Mouse (Mus musculus) embryonic facial prominence, embryonic 11.5 days (tissue): ENCODE measurements at regions not wholly inside any gene's neighbourhood (a gene's known extent, or its start where the extent isn't known, plus 50 kb on each side); places are given as distances from the start of the nearest gene placed in this dataset.

ENCODE experiments used
- ATAC-seq: fragments of 200-750 bp; cut with Nextera tagmentation; replicated peaks from 2 replicates; pipeline ENCODE4 v1.8.0; 2017; ENCODE audit warnings: low read depth; ENCODE audit not compliant: insufficient number of reproducible peaks, low FRiP score, low TSS enrichment
- DNase-seq: peaks from one replicate; pipeline ENCODE4 v3.0.0-alpha.2; 2015; ENCODE audit warnings: low spot score
- H3K27ac ChIP-seq: fragments of 300-500 bp; sonication (generic); replicated peaks from 2 replicates; pipeline ENCODE4 v1.5.1; 2014; ENCODE audit warnings: mild to moderate bottlenecking, low read depth, low read length, control low read depth
- H3K27me3 ChIP-seq: fragments of 300-500 bp; sonication (generic); 2 replicates; pipeline ENCODE4 v1.6.1; 2014; ENCODE audit warnings: mild to moderate bottlenecking, low read length, moderate library complexity, mixed read lengths; ENCODE audit not compliant: control insufficient read depth, insufficient read depth
- H3K36me3 ChIP-seq: fragments of 300-500 bp; sonication (generic); replicated peaks from 2 replicates; pipeline ENCODE4 v1.6.1; 2014; ENCODE audit warnings: low read depth, mild to moderate bottlenecking, low read length, moderate library complexity, mixed read lengths; ENCODE audit not compliant: control insufficient read depth, insufficient read depth
- H3K4me1 ChIP-seq: fragments of 300-500 bp; sonication (generic); 2 replicates; pipeline ENCODE4 v1.6.1; 2014; ENCODE audit warnings: low read length, mixed read lengths; ENCODE audit not compliant: control insufficient read depth, insufficient read depth
- H3K4me2 ChIP-seq: fragments of 300-500 bp; sonication (generic); 2 replicates; pipeline ENCODE4 v1.6.1; 2014; ENCODE audit warnings: low read depth, mild to moderate bottlenecking, control low read depth, low read length, moderate library complexity
- H3K4me3 ChIP-seq: fragments of 300-500 bp; sonication (generic); 2 replicates; pipeline ENCODE4 v1.5.1; 2014; ENCODE audit warnings: low read depth, low read length, control low read depth
- H3K9ac ChIP-seq: fragments of 300-500 bp; sonication (generic); replicated peaks from 2 replicates; pipeline ENCODE4 v1.6.1; 2014; ENCODE audit warnings: mild to moderate bottlenecking, control low read depth, low read length
- H3K9me3 ChIP-seq: fragments of 300-500 bp; sonication (generic); replicated peaks from 2 replicates; pipeline ENCODE4 v1.6.1; 2016; ENCODE audit warnings: mild to moderate bottlenecking, low read length, inconsistent platforms, mixed read lengths; ENCODE audit not compliant: control insufficient read depth
- WGBS: fragments of 180-500 bp; shearing (Covaris S2); extraction: QIAGEN DNeasy Blood & Tissue Kit; methylation state at CpG from one replicate; pipeline ENCODE4 v1.1.7; 2014; 5-methylcytosine and 5-hydroxymethylcytosine counted together

- no peaks in the 10 kb centered on the region for H3K9me3 ChIP-seq
- no peak overlapping the region for H3K9ac ChIP-seq
- no peaks in the 10 kb centered on the region for H3K27me3 ChIP-seq
- no peak for DNase-seq
- H3K4me3 ChIP-seq: no peak overlapping the region
- H3K27ac ChIP-seq: no peak overlapping the region
- H3K4me2 ChIP-seq: no peak overlapping the region
- ATAC-seq: no peak
- 50% methylated on average over 4 of the region's 4 CpGs for WGBS
- H3K36me3 ChIP-seq: no peaks in the 10 kb centered on the region
- no peaks in the 10 kb centered on the region for H3K4me1 ChIP-seq
These were observed 188.6 kb downstream of the Cog6 start for GRCm38 (mm10) chr3:52828473-52828872.

DNA sequence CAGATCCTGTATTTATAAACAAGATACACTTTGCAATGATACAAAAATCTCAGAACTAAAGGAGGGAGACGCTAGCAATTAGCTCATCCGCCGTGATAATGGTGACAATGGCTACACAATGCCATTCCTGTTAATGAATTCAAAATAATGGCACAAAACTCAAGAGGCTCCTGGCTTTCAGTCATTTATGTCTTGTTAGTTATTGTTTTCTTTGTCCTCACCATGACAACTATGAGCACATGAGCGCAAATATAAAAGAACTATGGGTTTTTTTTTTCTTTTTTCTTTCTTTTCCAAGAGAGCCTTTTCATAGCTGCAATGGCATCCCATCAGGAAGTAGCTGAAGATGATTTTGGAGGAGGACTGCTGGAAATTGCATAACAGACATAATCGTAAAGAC is 194.2 kb downstream of the Cog6 start:
- no peak for DNase-seq
- WGBS: 82% methylated on average over 5 of the region's 5 CpGs

DNA sequence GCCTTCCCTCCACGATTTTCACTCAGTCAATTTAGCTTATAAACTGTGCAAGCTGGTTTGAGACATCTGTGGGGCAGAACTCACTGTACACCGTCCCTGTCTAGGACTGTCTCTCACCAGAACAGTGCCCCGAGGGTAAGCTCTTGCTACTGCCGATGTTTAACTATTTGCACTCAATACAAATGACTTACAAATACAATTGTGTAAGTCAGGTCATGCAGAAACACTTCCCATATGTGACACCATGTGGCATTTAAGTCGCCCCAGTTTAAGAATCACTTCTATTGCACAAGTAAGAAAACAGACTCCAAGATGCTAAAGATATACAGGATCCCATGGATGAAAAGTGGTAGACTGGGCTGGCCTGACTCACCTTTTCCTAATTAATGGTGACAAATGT is 195.6 kb downstream of the Cog6 start:
- no peak overlapping the region for H3K4me3 ChIP-seq
- no peak for DNase-seq
- no peak for ATAC-seq
- no peak overlapping the region for H3K27ac ChIP-seq
- no peak overlapping the region for H3K4me2 ChIP-seq
- no peaks in the 10 kb centered on the region for H3K9me3 ChIP-seq
- no peaks in the 10 kb centered on the region for H3K36me3 ChIP-seq
- 11% methylated on average over 5 of the region's 5 CpGs for WGBS
- no peaks in the 10 kb centered on the region for H3K27me3 ChIP-seq
- no peak overlapping the region for H3K9ac ChIP-seq
- no peaks in the 10 kb centered on the region for H3K4me1 ChIP-seq

More for the DNA sequence above, 194.2 kb downstream of the Cog6 start:
- Histone ChIP-seq H3K9ac (no peak overlapping the region), H3K4me3 (no peak overlapping the region), H3K27ac (no peak overlapping the region), H3K9me3 (no peaks in the 10 kb centered on the region), H3K4me2 (no peak overlapping the region), H3K27me3 (no peaks in the 10 kb centered on the region), H3K4me1 (no peaks in the 10 kb centered on the region), H3K36me3 (no peaks in the 10 kb centered on the region)
- no peak for ATAC-seq

DNA sequence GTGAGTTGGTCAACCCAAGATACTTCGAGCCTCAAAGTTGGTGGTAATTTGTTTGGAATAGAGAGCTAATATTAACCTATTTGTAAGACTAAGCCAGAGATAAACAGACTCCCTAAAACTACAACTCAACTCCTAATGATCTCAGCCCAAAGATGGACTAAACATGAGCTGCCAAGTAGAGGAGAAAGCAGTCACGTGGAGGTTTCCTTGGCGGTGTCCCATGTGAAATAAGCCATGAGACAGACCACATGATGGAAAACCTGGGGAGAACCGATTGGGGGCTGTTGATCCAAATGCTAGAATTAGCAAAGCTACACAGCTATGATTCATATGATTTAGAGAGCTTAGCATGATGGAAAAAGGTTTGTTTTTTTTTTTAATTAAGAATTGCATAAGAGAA is 198.6 kb downstream of the Cog6 start:
- Histone ChIP-seq H3K27ac (no peak overlapping the region), H3K4me3 (no peak overlapping the region), H3K9ac (no peak overlapping the region), H3K4me1 (no peaks in the 10 kb centered on the region), H3K4me2 (no peak overlapping the region), H3K9me3 (no peaks in the 10 kb centered on the region), H3K27me3 (no peaks in the 10 kb centered on the region), H3K36me3 (no peaks in the 10 kb centered on the region)
- ATAC-seq (no peak), DNase-seq (no peak)
- WGBS: 90% methylated on average over 4 of the region's 4 CpGs

DNA sequence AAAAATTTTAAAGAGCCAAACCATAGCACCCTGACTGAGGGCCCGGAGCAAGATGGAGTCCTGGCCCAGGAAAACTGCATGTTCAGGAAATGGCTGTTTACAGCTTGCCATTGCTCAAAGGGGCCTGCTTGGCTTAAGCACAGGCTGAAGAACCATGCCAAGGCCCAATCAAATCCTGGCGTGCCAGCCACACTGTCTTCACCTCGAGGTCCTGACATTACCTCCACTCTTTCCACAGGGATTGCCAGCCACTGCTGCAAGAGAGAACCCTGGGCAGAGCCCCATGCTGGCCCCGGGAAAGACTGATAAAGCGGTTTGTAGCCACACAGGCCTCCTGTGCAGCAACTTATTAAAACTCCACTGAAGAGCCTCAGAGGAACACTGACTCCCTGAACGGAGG is 199.6 kb downstream of the Cog6 start:
- no peak for DNase-seq
- Histone ChIP-seq H3K4me1 (no peaks in the 10 kb centered on the region), H3K4me2 (no peak overlapping the region), H3K4me3 (no peak overlapping the region), H3K9ac (no peak overlapping the region), H3K9me3 (no peaks in the 10 kb centered on the region), H3K27me3 (no peaks in the 10 kb centered on the region), H3K27ac (no peak overlapping the region), H3K36me3 (no peaks in the 10 kb centered on the region)
- 78% methylated on average over 6 of the region's 6 CpGs for WGBS
- ATAC-seq: no peak

DNA sequence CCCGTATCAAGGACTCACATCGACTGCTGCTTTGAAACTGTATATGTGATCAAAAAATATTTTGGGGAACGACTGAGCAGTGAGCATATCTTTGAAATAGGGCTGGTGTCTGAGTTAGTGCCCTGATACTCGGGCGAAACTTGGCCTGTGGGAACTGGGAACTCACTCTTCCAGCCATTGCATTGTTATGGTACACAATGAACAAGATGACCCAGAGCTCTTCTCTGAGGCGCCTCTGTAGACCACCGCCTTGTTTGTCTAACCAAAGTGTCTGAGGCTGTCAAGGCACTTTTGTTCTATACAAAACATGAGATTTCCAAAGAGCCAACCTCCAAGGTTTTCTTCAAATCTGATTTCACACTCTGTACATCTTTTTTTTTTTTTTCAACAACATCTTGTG is 201.5 kb downstream of the Cog6 start:
- H3K4me1 ChIP-seq: no peaks in the 10 kb centered on the region
- ATAC-seq (no peak), DNase-seq (no peak)
- WGBS: 61% methylated on average over 7 of the region's 7 CpGs
- no peak overlapping the region for H3K9ac ChIP-seq
- no peak overlapping the region for H3K4me2 ChIP-seq
- H3K27me3 ChIP-seq: no peaks in the 10 kb centered on the region
- H3K27ac ChIP-seq: no peak overlapping the region
- no peaks in the 10 kb centered on the region for H3K36me3 ChIP-seq
- H3K9me3 ChIP-seq: no peaks in the 10 kb centered on the region
- H3K4me3 ChIP-seq: no peak overlapping the region

- Histone ChIP-seq H3K27me3 (no peaks in the 10 kb centered on the region), H3K4me2 (no peak overlapping the region), H3K4me1 (no peaks in the 10 kb centered on the region), H3K4me3 (no peak overlapping the region), H3K27ac (no peak overlapping the region), H3K36me3 (no peaks in the 10 kb centered on the region), H3K9me3 (no peaks in the 10 kb centered on the region), H3K9ac (no peak overlapping the region)
- DNase-seq (no peak), ATAC-seq (no peak)
- 69% methylated on average over 5 of the region's 5 CpGs for WGBS
These were observed 214.7 kb downstream of the Cog6 start for GRCm38 (mm10) chr3:52802324-52802723.

- ATAC-seq (no peak), DNase-seq (no peak)
- Histone ChIP-seq H3K9ac (no peak overlapping the region), H3K4me1 (no peaks in the 10 kb centered on the region), H3K27me3 (no peaks in the 10 kb centered on the region), H3K27ac (no peak overlapping the region), H3K4me2 (no peak overlapping the region), H3K9me3 (no peaks in the 10 kb centered on the region), H3K36me3 (no peaks in the 10 kb centered on the region), H3K4me3 (no peak overlapping the region)
- 95% methylated on average over 5 of the region's 5 CpGs for WGBS
These were observed 215.6 kb downstream of the Cog6 start for GRCm38 (mm10) chr3:52801446-52801845.

DNA sequence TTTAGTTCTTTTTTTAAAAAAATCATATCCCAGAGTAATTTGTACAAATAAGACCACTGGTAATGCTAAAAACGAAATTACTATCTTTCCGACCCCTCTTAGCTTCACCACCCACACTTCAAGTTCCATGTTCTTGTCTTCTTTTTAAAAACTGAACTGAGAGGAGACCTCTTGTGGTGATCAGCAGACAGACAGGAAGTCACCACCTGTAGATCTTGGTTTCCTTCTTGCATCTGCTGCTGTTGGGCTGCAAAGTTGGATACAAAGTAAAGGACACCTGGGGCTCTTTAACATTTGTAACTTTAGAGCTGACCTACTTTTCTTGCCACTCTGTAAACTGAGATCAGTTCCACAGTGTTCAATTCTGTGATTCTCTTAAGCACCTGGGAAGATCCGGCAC is 216.4 kb downstream of the Cog6 start:
- Histone ChIP-seq H3K36me3 (no peaks in the 10 kb centered on the region), H3K9me3 (no peaks in the 10 kb centered on the region), H3K27me3 (no peaks in the 10 kb centered on the region), H3K4me1 (no peaks in the 10 kb centered on the region), H3K4me2 (no peak overlapping the region), H3K9ac (no peak overlapping the region), H3K27ac (no peak overlapping the region), H3K4me3 (no peak overlapping the region)
- ATAC-seq (no peak), DNase-seq (no peak)
- 83% methylated on average over 3 of the region's 3 CpGs for WGBS
